Mouse (Mus musculus): Measurements from ENCODE around the gene Mex3a. TPM values are rescaled to one million over a fixed set of nuclear protein-coding genes. Genes with fewer than 3 reads are reported as not detected.

Mex3a gene
- polyA plus RNA-seq, 1 experiment, result 33.6 TPM

- Histone ChIP-seq H3K4me1 (ENCODE audit: control insufficient read depth, insufficient read depth, low read length) (no peaks in the 10 kb centered on the region; the same call in 1 of the 2 replicates), H3K27ac (ENCODE audit: insufficient read depth, low read length) (no peak overlapping the region), H3K4me3 (ENCODE audit: insufficient read depth, low read length) (no peak overlapping the region)
- TF ChIP-seq CTCF (IDR thresholded peaks at IDR 0.05; ENCODE audit: borderline replicate concordance, insufficient read depth, low read length) (no peak), POLR2A (IDR thresholded peaks at IDR 0.05; ENCODE audit: low read depth, low read length) (no peak)
These were observed 29.8 kb downstream of the Mex3a start for GRCm38 (mm10) chr3:88561989-88562388.

- TF ChIP-seq CTCF (IDR thresholded peaks at IDR 0.05; ENCODE audit: borderline replicate concordance, insufficient read depth, low read length) (no peak), POLR2A (IDR thresholded peaks at IDR 0.05; ENCODE audit: low read depth, low read length) (no peak)
- H3K27ac ChIP-seq (ENCODE audit: insufficient read depth, low read length), result no peak overlapping the region
- H3K4me1 ChIP-seq (ENCODE audit: control insufficient read depth, insufficient read depth, low read length), result no peaks in the 10 kb centered on the region; the same call in 1 of the 2 replicates
- no peak overlapping the region for H3K4me3 ChIP-seq (ENCODE audit: insufficient read depth, low read length)
These were observed 31.2 kb downstream of the Mex3a start for GRCm38 (mm10) chr3:88563442-88563841.

GRCm38 (mm10) chr3:88563966-88564365, 31.8 kb downstream of the Mex3a start:
- TF ChIP-seq CTCF (IDR thresholded peaks at IDR 0.05; ENCODE audit: borderline replicate concordance, insufficient read depth, low read length), result no peak
- no peak for TF ChIP-seq POLR2A (IDR thresholded peaks at IDR 0.05; ENCODE audit: low read depth, low read length)
- H3K27ac ChIP-seq (ENCODE audit: insufficient read depth, low read length), result no peak overlapping the region
- no peak overlapping the region for H3K4me3 ChIP-seq (ENCODE audit: insufficient read depth, low read length)
- no peaks in the 10 kb centered on the region; the same call in 1 of the 2 replicates for H3K4me1 ChIP-seq (ENCODE audit: control insufficient read depth, insufficient read depth, low read length)

GRCm38 (mm10) chr3:88566116-88566515, 33.9 kb downstream of the Mex3a start:
- TF ChIP-seq CTCF (IDR thresholded peaks at IDR 0.05; ENCODE audit: borderline replicate concordance, insufficient read depth, low read length), result no peak
- no peak for TF ChIP-seq POLR2A (IDR thresholded peaks at IDR 0.05; ENCODE audit: low read depth, low read length)
- Histone ChIP-seq H3K27ac (ENCODE audit: insufficient read depth, low read length) (no peak overlapping the region), H3K4me3 (ENCODE audit: insufficient read depth, low read length) (no peak overlapping the region), H3K4me1 (ENCODE audit: control insufficient read depth, insufficient read depth, low read length) (no peaks in the 10 kb centered on the region; the same call in 1 of the 2 replicates)

- H3K27ac ChIP-seq (ENCODE audit: insufficient read depth, low read length), result no peak overlapping the region
- H3K4me1 ChIP-seq (ENCODE audit: control insufficient read depth, insufficient read depth, low read length), result no peaks in the 10 kb centered on the region; the same call in 1 of the 2 replicates
- TF ChIP-seq POLR2A (IDR thresholded peaks at IDR 0.05; ENCODE audit: low read depth, low read length) (no peak), CTCF (IDR thresholded peaks at IDR 0.05; ENCODE audit: borderline replicate concordance, insufficient read depth, low read length) (no peak)
- no peak overlapping the region for H3K4me3 ChIP-seq (ENCODE audit: insufficient read depth, low read length)
These were observed 34.4 kb downstream of the Mex3a start for GRCm38 (mm10) chr3:88566536-88567061.

GRCm38 (mm10) chr3:88567892-88568291, 35.7 kb downstream of the Mex3a start:
- no peaks in the 10 kb centered on the region for H3K4me1 ChIP-seq (ENCODE audit: control insufficient read depth, insufficient read depth, low read length)
- TF ChIP-seq POLR2A (IDR thresholded peaks at IDR 0.05; ENCODE audit: low read depth, low read length) (no peak), CTCF (IDR thresholded peaks at IDR 0.05; ENCODE audit: borderline replicate concordance, insufficient read depth, low read length) (no peak)
- no peak overlapping the region for H3K27ac ChIP-seq (ENCODE audit: insufficient read depth, low read length)
- no peak overlapping the region for H3K4me3 ChIP-seq (ENCODE audit: insufficient read depth, low read length)

GRCm38 (mm10) chr3:88568615-88569014, 36.4 kb downstream of the Mex3a start:
- no peaks in the 10 kb centered on the region for H3K4me1 ChIP-seq (ENCODE audit: control insufficient read depth, insufficient read depth, low read length)

DNA sequence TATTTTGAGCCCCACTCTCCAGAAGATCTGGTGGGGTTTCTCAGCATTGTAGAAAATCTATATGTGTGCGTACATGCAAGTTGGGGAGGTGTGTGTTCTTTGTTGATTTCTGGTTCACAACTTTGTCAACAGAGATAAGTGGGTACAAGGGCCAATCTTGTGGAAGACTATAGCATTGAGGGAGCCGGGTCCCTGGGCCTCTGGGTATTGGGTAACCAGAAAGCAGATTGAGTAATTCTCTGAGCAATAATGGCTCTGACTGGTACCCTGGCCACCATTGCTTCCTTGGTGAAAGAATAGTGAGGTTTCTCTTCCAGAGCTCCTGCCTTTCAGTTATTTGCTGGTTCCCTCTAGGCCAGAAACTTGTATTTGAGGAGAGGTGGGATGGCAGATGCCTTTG, 36.9 kb downstream of the Mex3a start:
- no peak overlapping the region for H3K4me3 ChIP-seq (ENCODE audit: insufficient read depth, low read length)
- H3K27ac ChIP-seq (ENCODE audit: insufficient read depth, low read length), result no peak overlapping the region
- H3K4me1 ChIP-seq (ENCODE audit: control insufficient read depth, insufficient read depth, low read length), result no peaks in the 10 kb centered on the region
- TF ChIP-seq CTCF (IDR thresholded peaks at IDR 0.05; ENCODE audit: borderline replicate concordance, insufficient read depth, low read length) (no peak), POLR2A (IDR thresholded peaks at IDR 0.05; ENCODE audit: low read depth, low read length) (no peak)

More at GRCm38 (mm10) chr3:88568615-88569014, 36.4 kb downstream of the Mex3a start:
- no peak overlapping the region for H3K27ac ChIP-seq (ENCODE audit: insufficient read depth, low read length)
- H3K4me3 ChIP-seq (ENCODE audit: insufficient read depth, low read length), result no peak overlapping the region
- TF ChIP-seq CTCF (IDR thresholded peaks at IDR 0.05; ENCODE audit: borderline replicate concordance, insufficient read depth, low read length), result no peak
- TF ChIP-seq POLR2A (IDR thresholded peaks at IDR 0.05; ENCODE audit: low read depth, low read length), result no peak

DNA sequence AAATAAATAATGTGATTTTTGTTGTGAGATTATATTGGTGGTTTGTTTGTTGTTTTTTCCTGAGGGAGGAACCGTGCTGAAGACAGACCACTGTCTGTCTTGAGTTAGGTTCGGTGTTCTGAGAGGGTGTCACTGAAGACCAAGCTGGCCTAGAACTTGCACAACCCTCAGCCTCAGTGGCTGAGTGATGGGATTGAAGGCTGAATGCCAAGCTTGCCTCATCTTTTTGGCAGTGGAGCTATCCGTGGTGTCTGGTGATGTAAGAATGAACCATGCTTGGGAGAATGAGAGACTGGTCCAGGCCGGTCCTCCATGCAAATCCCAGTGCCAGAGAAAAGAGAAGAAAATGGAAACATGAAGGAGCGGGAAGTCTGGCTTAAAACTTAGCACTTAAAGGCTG, 37.5 kb downstream of the Mex3a start:
- TF ChIP-seq POLR2A (IDR thresholded peaks at IDR 0.05; ENCODE audit: low read depth, low read length) (no peak), CTCF (IDR thresholded peaks at IDR 0.05; ENCODE audit: borderline replicate concordance, insufficient read depth, low read length) (no peak)
- no peak overlapping the region for H3K4me3 ChIP-seq (ENCODE audit: insufficient read depth, low read length)
- no peak overlapping the region for H3K27ac ChIP-seq (ENCODE audit: insufficient read depth, low read length)
- no peaks in the 10 kb centered on the region for H3K4me1 ChIP-seq (ENCODE audit: control insufficient read depth, insufficient read depth, low read length)

DNA sequence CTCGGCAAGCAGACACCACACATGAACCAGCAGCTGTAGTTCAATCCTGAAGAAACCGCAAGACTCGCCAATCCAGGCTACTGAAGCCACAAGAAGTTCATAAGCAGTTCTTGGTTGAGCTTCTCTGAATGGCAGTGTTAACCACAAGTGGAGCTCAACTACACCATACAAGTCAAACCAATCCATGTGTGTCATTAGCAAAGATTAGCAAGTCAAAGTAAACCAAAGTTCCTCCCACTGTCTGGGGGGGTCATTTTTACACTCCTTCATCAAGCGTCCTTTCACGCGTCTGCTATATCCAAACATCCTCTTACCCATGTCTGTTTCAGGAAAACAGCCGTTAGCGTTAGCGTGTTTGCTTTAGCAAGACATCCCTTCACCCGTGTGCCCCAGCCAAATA, 38.1 kb downstream of the Mex3a start:
- Histone ChIP-seq H3K4me1 (ENCODE audit: control insufficient read depth, insufficient read depth, low read length) (no peaks in the 10 kb centered on the region), H3K4me3 (ENCODE audit: insufficient read depth, low read length) (no peak overlapping the region), H3K27ac (ENCODE audit: insufficient read depth, low read length) (no peak overlapping the region)
- TF ChIP-seq POLR2A (IDR thresholded peaks at IDR 0.05; ENCODE audit: low read depth, low read length) (no peak), CTCF (IDR thresholded peaks at IDR 0.05; ENCODE audit: borderline replicate concordance, insufficient read depth, low read length) (no peak)
